Mouse (Mus musculus) midbrain, embryonic 15.5 days (tissue): ENCODE results near the gene Rbpms2. TPM values are rescaled to one million over a fixed set of nuclear protein-coding genes. Genes with fewer than 3 reads are reported as not detected.

Experiments
- ATAC-seq: fragments of 200-750 bp; cut with Nextera tagmentation; replicated peaks from 2 replicates; pipeline ENCODE4 v1.8.0; 2017; ENCODE audit warnings: moderate TSS enrichment
- H3K27ac ChIP-seq: fragments of 300-500 bp; sonication (generic); 2 replicates; pipeline ENCODE4 v1.5.1; 2015; ENCODE audit warnings: mild to moderate bottlenecking, inconsistent platforms
- H3K27me3 ChIP-seq: fragments of 300-500 bp; sonication (generic); replicated peaks from 2 replicates; pipeline ENCODE4 v1.6.1; 2015; ENCODE audit warnings: inconsistent platforms
- H3K36me3 ChIP-seq: fragments of 300-500 bp; sonication (generic); replicated peaks from 2 replicates; pipeline ENCODE4 v1.6.1; 2015; ENCODE audit warnings: inconsistent platforms
- H3K4me1 ChIP-seq: fragments of 300-500 bp; sonication (generic); 2 replicates; pipeline ENCODE4 v1.6.1; 2015; ENCODE audit warnings: inconsistent platforms
- H3K4me2 ChIP-seq: fragments of 300-500 bp; sonication (generic); 2 replicates; pipeline ENCODE4 v1.6.1; 2015; ENCODE audit warnings: inconsistent platforms, mild to moderate bottlenecking, moderate library complexity
- H3K4me3 ChIP-seq: fragments of 300-500 bp; sonication (generic); 2 replicates; pipeline ENCODE4 v1.5.1; 2015; ENCODE audit warnings: mild to moderate bottlenecking, inconsistent platforms
- H3K9ac ChIP-seq: fragments of 300-500 bp; sonication (generic); 2 replicates; pipeline ENCODE4 v1.6.1; 2015; ENCODE audit warnings: mild to moderate bottlenecking, inconsistent platforms
- H3K9me3 ChIP-seq: fragments of 300-500 bp; sonication (generic); 2 replicates; pipeline ENCODE4 v1.6.1; 2016; ENCODE audit warnings: inconsistent platforms
- WGBS: fragments of 180-500 bp; shearing (Covaris S2); methylation state at CpG from one replicate; pipeline ENCODE4 v1.1.7; 2015; ENCODE audit warnings: mixed read lengths; 5-methylcytosine and 5-hydroxymethylcytosine counted together
- polyA plus RNA-seq: library from polyadenylated mRNA; unstranded; fragments of >200 nt; fragmentation: Nextera tagmentation; extraction: Ambion mirVana; gene quantifications from 2 replicates; pipeline ENCODE4 v1.2.1, GENCODE M21; 2015

Rbpms2 gene
- polyA plus RNA-seq, 1 experiment from 2014 or later, result 3.8 TPM

DNA sequence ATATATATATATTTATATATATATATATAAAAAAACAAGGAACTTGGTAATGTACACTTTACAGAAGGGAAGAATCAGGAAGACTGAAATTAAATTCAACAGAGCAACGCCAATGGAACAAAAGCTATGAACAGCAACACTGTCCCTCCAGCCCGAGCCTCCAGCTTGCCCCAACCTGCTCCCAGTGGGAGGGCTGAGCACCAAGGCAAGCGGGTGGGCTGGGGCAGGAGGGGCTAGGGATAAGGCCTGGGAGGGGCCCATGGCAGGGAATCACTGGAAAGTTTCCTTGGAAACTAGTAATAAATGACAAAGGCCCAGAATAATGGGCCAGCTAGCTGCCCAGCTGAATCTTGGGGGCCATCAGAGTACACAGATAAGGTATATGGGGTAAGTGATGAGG is 63.0 kb downstream of the Rbpms2 start:
- H3K4me1 ChIP-seq, result peaks cover 23% of the 10 kb centered on the region
- ATAC-seq, result no peak
- H3K4me3 ChIP-seq, result no peak overlapping the region
- no peak overlapping the region for H3K9ac ChIP-seq
- H3K36me3 ChIP-seq, result peaks cover 24% of the 10 kb centered on the region
- H3K27ac ChIP-seq, result no peak overlapping the region
- H3K27me3 ChIP-seq, result no peaks in the 10 kb centered on the region
- H3K9me3 ChIP-seq, result no peaks in the 10 kb centered on the region
- WGBS, result 14% methylated on average over 3 of the region's 3 CpGs
- no peak overlapping the region for H3K4me2 ChIP-seq

DNA sequence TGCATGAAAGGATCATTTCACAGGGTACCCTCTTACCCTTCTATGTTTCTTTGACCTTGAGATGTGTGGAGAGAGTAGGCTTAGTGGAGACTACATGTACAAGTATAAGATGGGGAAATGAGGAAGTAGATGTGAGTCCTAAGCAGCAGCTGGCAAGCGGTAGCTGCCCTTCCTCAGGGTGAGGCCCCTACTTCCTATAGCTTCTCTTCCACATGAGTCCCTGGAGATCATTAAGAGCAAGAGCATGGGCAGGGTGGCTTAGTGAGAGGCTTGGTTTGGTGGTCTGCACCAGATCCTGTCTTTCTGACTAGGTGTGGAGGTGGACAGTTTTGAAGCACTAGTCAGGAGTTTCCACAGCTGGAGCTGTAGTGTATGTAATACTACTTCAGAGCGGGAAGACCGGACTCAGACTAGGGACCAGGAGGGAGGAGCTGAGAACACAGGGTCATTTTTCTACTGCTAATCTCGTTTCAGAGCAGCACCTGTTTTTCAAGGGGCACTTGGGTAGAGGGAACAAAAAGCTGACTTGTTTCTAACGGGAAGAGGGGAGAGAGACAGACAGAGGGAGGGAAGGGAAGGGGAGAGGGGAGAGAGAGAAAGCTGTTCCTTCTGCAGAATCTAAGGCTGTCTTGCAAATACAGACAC is 63.6 kb downstream of the Rbpms2 start:
- peak overlapping the region; percentile 34; the same call in 1 of the 2 replicates for H3K27ac ChIP-seq
- no peaks in the 10 kb centered on the region for H3K27me3 ChIP-seq
- peaks cover 23% of the 10 kb centered on the region for H3K4me1 ChIP-seq
- no peak for ATAC-seq
- no peak overlapping the region for H3K4me2 ChIP-seq
- H3K36me3 ChIP-seq, result peaks cover 20% of the 10 kb centered on the region
- no peak overlapping the region for H3K4me3 ChIP-seq
- H3K9me3 ChIP-seq, result no peaks in the 10 kb centered on the region
- no peak overlapping the region for H3K9ac ChIP-seq
- WGBS, result 32% methylated on average over 5 of the region's 5 CpGs

DNA sequence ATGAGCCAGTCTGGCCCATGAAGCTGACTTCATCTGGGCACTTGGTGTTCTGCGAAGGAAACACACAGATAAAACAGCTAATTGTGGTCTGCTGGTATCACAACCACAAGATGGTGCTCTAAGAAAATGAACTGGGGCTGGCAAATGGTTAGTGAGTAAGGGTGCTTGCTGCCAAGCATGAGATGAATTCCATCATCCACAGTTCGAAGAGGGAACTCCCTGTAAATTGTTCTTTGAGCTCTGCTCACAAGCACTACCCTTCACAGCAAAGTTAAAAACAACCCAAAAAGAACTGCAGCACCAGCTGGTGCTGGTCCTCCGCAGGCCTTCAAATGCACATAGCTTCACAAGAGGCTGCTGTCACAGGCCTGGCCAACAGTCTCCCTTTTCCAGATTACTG is 66.2 kb downstream of the Rbpms2 start:
- H3K27ac ChIP-seq, result 0 out of 2 replicates have a peak overlapping the region, but pooled peaks have one; percentile 13
- H3K9ac ChIP-seq, result no peak overlapping the region
- WGBS, result 74% methylated on average over 3 of the region's 3 CpGs

DNA sequence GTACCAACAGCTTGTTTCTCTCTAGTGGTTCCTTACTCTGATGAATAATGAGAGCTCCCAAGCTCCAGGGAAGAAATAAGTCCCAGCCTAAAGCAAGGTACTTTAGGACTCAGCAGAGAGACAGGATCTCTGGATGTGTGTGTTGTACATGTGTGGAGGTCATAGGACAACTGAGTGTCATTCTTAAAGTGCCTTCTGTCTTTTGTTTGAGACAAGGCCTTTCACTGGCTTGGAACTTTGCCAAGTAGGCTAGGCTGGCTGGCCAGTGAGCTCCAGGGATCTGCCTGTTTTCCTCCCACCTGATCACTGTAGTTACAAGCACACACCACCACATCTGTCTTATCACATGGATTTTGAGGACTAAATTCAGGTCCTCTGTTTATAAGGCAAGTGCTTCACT is 66.9 kb downstream of the Rbpms2 start:
- no peaks in the 10 kb centered on the region for H3K9me3 ChIP-seq
- H3K9ac ChIP-seq, result no peak overlapping the region
- no peaks in the 10 kb centered on the region for H3K27me3 ChIP-seq
- H3K36me3 ChIP-seq, result peaks cover 19% of the 10 kb centered on the region; the same call in 1 of the 2 replicates
- H3K4me2 ChIP-seq, result no peak overlapping the region
- H3K4me3 ChIP-seq, result no peak overlapping the region
- H3K27ac ChIP-seq, result 0 out of 2 replicates have a peak overlapping the region, but pooled peaks have one; percentile 13
- peaks cover 23% of the 10 kb centered on the region for H3K4me1 ChIP-seq
- ATAC-seq, result no peak

More for the DNA sequence above, 66.2 kb downstream of the Rbpms2 start:
- H3K4me1 ChIP-seq, result peaks cover 23% of the 10 kb centered on the region
- ATAC-seq, result peak; percentile 8; the same call in 1 of the 2 replicates
- H3K27me3 ChIP-seq, result no peaks in the 10 kb centered on the region
- H3K9me3 ChIP-seq, result no peaks in the 10 kb centered on the region
- no peak overlapping the region for H3K4me2 ChIP-seq
- H3K4me3 ChIP-seq, result no peak overlapping the region
- H3K36me3 ChIP-seq, result peaks cover 16% of the 10 kb centered on the region; the same call in 1 of the 2 replicates

DNA sequence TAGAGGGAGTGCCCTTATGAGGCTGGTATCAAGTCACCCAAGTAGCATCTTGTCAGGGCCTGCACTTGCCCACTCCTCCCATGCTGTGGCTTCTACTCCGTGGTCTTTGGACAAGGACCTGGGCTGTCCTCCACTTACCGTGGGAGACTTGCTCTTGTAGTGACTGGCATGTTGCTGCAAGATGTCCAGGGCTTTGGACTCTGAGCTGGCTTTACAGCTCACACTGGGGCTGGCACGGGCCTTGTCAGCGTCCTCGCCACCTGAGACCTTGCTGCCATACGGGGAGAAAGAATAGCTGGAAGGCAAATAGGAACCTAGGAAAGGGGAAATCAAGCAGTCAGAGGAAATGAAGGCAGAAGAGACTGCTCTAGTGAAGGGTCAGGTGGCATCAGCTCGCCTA is 67.9 kb downstream of the Rbpms2 start:
- Histone ChIP-seq H3K4me2 (no peak overlapping the region), H3K27ac (no peak overlapping the region), H3K4me3 (no peak overlapping the region), H3K36me3 (peaks cover 25% of the 10 kb centered on the region; the same call in 1 of the 2 replicates), H3K27me3 (no peaks in the 10 kb centered on the region), H3K9me3 (no peaks in the 10 kb centered on the region), H3K9ac (no peak overlapping the region), H3K4me1 (peaks cover 19% of the 10 kb centered on the region)
- no peak for ATAC-seq
- 83% methylated on average over 7 of the region's 7 CpGs for WGBS

DNA sequence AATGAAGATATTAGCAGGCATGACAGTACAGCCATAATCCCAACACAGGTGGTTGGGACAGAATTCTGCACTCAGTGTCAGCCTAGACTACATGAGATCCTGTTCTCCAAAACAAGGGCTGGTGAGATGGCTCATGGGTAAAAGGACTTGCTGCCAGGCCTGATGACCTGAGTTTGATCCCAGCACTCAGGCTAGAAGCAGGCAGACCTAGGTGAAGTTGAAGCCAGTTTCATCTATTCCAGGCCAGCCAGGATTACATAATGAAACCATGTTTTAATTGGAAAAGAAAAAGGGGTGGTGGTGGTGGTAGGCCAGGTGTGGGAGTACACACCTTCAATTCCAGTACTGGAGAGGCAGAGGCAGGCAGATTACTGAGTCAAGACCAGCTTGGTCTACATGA is 68.5 kb downstream of the Rbpms2 start:
- peaks cover 13% of the 10 kb centered on the region for H3K4me1 ChIP-seq
- ATAC-seq, result no peak
- H3K4me3 ChIP-seq, result no peak overlapping the region
- H3K9me3 ChIP-seq, result no peaks in the 10 kb centered on the region
- H3K36me3 ChIP-seq, result peaks cover 27% of the 10 kb centered on the region; the same call in 1 of the 2 replicates
- H3K9ac ChIP-seq, result no peak overlapping the region
- no peak overlapping the region for H3K4me2 ChIP-seq
- no peaks in the 10 kb centered on the region for H3K27me3 ChIP-seq
- no peak overlapping the region for H3K27ac ChIP-seq

DNA sequence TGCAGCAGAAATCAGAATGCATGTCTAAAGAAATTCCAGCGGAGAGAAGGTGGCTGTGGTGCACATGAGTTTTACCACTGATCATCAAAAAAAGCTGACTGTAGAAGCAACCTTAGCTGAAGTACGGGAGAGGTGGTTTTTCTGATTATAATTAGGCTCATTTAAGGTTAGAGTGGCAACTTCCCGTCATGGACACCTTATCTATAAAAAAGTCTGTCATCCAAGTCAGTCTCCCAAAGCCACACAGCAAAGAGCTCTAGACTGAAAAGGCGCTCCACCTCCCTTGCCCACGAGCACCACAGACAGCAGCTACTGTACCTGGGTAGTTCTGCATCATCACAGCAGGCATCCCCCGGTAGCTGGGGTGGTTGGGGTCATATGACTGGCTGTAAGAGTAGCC is 71.1 kb downstream of the Rbpms2 start:
- Histone ChIP-seq H3K9me3 (no peaks in the 10 kb centered on the region), H3K36me3 (peaks cover 16% of the 10 kb centered on the region; the same call in 1 of the 2 replicates), H3K4me1 (0 out of 2 replicates have a peak, but pooled peaks cover 4% of the 10 kb centered on the region), H3K27me3 (no peaks in the 10 kb centered on the region), H3K27ac (0 out of 2 replicates have a peak overlapping the region, but pooled peaks have one; percentile 30), H3K9ac (no peak overlapping the region), H3K4me2 (no peak overlapping the region), H3K4me3 (no peak overlapping the region)
- WGBS, result 88% methylated on average over 6 of the region's 6 CpGs
- ATAC-seq, result no peak

DNA sequence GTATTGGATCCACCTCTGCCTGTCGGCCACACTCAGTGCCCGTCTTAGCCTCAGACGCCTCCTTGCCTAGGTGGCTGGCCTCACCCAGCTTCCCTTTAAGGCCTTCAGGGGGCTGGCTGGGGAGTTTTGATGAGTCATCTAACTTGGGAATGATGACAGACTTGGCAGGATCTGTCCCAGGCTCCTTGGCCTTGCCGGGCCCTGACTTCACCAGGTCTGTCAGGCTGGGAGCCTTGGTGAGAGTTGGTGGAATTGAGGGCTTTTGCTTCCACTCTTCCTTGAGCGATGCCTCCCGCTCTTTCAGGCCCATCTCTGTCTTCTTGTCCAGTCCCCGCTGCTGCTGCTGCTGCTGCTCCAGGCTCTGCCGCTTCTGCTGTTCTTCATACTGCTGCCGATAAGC is 72.8 kb downstream of the Rbpms2 start:
- H3K27me3 ChIP-seq, result no peaks in the 10 kb centered on the region
- no peak overlapping the region for H3K27ac ChIP-seq
- H3K9me3 ChIP-seq, result no peaks in the 10 kb centered on the region
- no peak overlapping the region for H3K9ac ChIP-seq
- peaks cover 18% of the 10 kb centered on the region; the same call in 1 of the 2 replicates for H3K36me3 ChIP-seq
- H3K4me2 ChIP-seq, result no peak overlapping the region
- WGBS, result 96% methylated on average over 9 of the region's 9 CpGs
- no peak overlapping the region for H3K4me3 ChIP-seq
- ATAC-seq, result no peak
- H3K4me1 ChIP-seq, result no peaks in the 10 kb centered on the region

DNA sequence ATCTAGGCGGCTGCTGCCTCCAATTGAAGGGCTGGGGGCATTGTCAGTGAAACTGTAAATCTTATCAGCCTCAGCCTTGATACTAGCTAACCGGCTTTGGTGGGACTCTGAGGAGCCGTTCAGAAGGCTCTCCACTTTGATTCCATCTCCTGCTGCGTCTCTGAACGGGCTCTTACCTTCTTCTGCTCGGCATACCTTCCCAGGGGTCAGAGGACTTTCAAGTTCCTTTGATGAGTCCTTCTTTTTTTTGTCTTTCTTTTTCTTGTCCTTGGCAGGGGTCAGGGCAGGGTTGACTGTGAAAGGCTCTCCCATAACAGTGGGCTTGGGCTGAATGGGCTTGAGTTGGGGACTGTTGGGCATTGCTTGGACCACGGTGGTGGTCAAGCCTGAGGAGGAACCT is 73.8 kb downstream of the Rbpms2 start:
- H3K36me3 ChIP-seq, result peaks cover 18% of the 10 kb centered on the region; the same call in 1 of the 2 replicates
- WGBS, result 86% methylated on average over 7 of the region's 7 CpGs

DNA sequence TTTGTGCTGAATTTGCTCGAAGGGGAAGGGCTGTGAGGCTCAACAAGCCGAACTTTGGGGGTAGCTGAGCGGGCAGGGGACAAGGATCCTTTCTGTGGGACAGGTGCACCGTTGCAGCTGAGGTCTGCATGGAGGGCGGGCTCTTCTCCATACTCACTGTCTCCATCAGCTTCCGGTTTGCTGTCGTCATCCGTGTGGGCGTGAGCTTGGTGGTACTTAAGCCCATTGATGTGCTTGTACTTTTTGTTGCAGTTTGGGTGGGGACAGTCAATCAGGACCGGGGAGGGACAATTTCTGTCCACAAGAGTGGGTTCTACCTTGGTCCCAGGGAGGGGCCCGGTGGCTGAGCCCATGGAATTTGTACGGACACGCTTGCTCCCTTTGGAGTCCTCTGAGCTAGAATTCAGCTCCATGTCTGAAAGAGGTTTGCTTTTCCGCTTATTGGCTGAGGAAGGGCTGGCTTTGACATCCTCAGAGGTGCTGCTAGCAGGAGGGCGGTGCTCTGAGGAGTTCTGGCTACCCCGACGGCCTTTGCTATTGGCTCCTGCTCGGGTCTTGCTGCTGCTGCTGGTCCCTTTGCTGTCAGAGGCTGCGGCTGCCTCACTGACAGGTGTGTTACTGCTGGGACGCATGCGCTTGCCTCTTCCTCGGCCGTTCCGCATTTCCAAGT is 74.6 kb downstream of the Rbpms2 start:
- no peaks in the 10 kb centered on the region for H3K4me1 ChIP-seq
- H3K36me3 ChIP-seq, result peaks cover 18% of the 10 kb centered on the region; the same call in 1 of the 2 replicates
- 0 out of 2 replicates have a peak overlapping the region, but pooled peaks have one; percentile 15 for H3K27ac ChIP-seq
- no peak overlapping the region for H3K4me3 ChIP-seq
- no peak overlapping the region for H3K4me2 ChIP-seq
- no peak overlapping the region for H3K9ac ChIP-seq
- no peaks in the 10 kb centered on the region for H3K27me3 ChIP-seq
- no peak for ATAC-seq
- 92% methylated on average over 24 of the region's 24 CpGs for WGBS
- no peaks in the 10 kb centered on the region for H3K9me3 ChIP-seq

More for the DNA sequence above, 73.8 kb downstream of the Rbpms2 start:
- Histone ChIP-seq H3K9me3 (no peaks in the 10 kb centered on the region), H3K27me3 (no peaks in the 10 kb centered on the region), H3K4me3 (no peak overlapping the region), H3K9ac (no peak overlapping the region), H3K27ac (no peak overlapping the region), H3K4me2 (no peak overlapping the region), H3K4me1 (no peaks in the 10 kb centered on the region)
- ATAC-seq, result no peak
